Mouse (Mus musculus): ENCODE measurements around the gene Olfr1377. TPM values are rescaled to one million over a fixed set of nuclear protein-coding genes. Genes with fewer than 3 reads are reported as not detected.

Olfr1377 gene
- polyA plus RNA-seq, 1 experiment from 2014 or later, result not detected

GRCm38 (mm10) chr11:50952290-50952689 is 29.5 kb upstream of the Olfr1377 start:
- no peak for ATAC-seq
- Histone ChIP-seq H3K27me3 (replicated peaks; ENCODE audit: control insufficient read depth, insufficient read depth, low read length) (no peaks in the 10 kb centered on the region), H3K9me3 (ENCODE audit: control insufficient read depth) (no peaks in the 10 kb centered on the region), H3K4me2 (replicated peaks; ENCODE audit: low read depth) (no peak overlapping the region), H3K36me3 (ENCODE audit: control insufficient read depth, insufficient read depth) (no peaks in the 10 kb centered on the region), H3K4me3 (ENCODE audit: low read depth, low read length) (no peak overlapping the region), H3K9ac (ENCODE audit: low read depth, low read length) (no peak overlapping the region), H3K27ac (ENCODE audit: low read depth, low read length) (no peak overlapping the region), H3K4me1 (replicated peaks; ENCODE audit: control insufficient read depth, insufficient read depth, low read length) (no peaks in the 10 kb centered on the region)
- TF ChIP-seq CTCF (IDR thresholded peaks at IDR 0.05; ENCODE audit: low read depth), result no peak
- WGBS, result 59% methylated on average over 14 of the region's 14 CpGs

DNA sequence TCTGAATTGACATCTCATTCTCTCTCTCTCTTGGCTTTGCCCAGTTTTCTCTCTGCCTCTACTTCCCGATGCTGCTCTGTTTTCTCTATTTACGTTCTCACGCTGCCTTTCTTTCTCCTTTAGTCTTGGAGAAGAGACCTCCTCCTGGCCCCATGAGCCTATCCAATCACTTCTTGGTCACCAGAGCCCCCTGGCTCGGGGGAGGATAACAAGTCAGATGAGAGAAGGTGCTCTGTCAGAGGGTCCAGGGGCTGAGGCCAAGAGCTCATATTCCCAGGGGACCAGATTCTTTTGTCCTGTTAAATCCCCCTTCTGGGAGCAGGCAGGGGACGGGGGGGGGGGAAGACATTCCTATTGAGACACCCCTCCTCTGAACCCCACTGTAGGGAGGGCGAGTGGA is 28.1 kb upstream of the Olfr1377 start, which contains the start of gene Prop1:
Gene Prop1 (minus strand): TSS at position 101 of the 400 bp plus-strand sequence.
- 76% methylated on average over 6 of the region's 6 CpGs for WGBS
- no peak within 1 kb of the TSS for H3K9ac ChIP-seq (ENCODE audit: low read depth, low read length)
- H3K27ac ChIP-seq (ENCODE audit: low read depth, low read length), result no peak within 1 kb of the TSS
- ATAC-seq, result no peak
- TF ChIP-seq CTCF (IDR thresholded peaks at IDR 0.05; ENCODE audit: low read depth), result no peak
- H3K4me3 ChIP-seq (ENCODE audit: low read depth, low read length), result no peak within 1 kb of the TSS
- no peak within 1 kb of the TSS for H3K4me2 ChIP-seq (replicated peaks; ENCODE audit: low read depth)
- no peaks in the 10 kb centered on the region for H3K4me1 ChIP-seq (replicated peaks; ENCODE audit: control insufficient read depth, insufficient read depth, low read length)
- H3K27me3 ChIP-seq (replicated peaks; ENCODE audit: control insufficient read depth, insufficient read depth, low read length), result no peaks in the 10 kb centered on the region
- no peaks in the 10 kb centered on the region for H3K36me3 ChIP-seq (ENCODE audit: control insufficient read depth, insufficient read depth)
- H3K9me3 ChIP-seq (ENCODE audit: control insufficient read depth), result no peaks in the 10 kb centered on the region

- Histone ChIP-seq H3K27me3 (replicated peaks; ENCODE audit: control insufficient read depth, insufficient read depth, low read length) (no peaks in the 10 kb centered on the region), H3K27ac (ENCODE audit: low read depth, low read length) (no peak overlapping the region), H3K9ac (ENCODE audit: low read depth, low read length) (no peak overlapping the region), H3K36me3 (ENCODE audit: control insufficient read depth, insufficient read depth) (no peaks in the 10 kb centered on the region), H3K9me3 (ENCODE audit: control insufficient read depth) (no peaks in the 10 kb centered on the region), H3K4me2 (replicated peaks; ENCODE audit: low read depth) (no peak overlapping the region), H3K4me3 (ENCODE audit: low read depth, low read length) (no peak overlapping the region), H3K4me1 (replicated peaks; ENCODE audit: control insufficient read depth, insufficient read depth, low read length) (no peaks in the 10 kb centered on the region)
- no peak for TF ChIP-seq CTCF (IDR thresholded peaks at IDR 0.05; ENCODE audit: low read depth)
- 81% methylated on average over 2 of the region's 2 CpGs for WGBS
- ATAC-seq, result no peak
These were observed 16.9 kb upstream of the Olfr1377 start for GRCm38 (mm10) chr11:50964886-50965285.

- H3K9me3 ChIP-seq (ENCODE audit: control insufficient read depth), result no peaks in the 10 kb centered on the region
- no peak within 1 kb of the TSS for H3K9ac ChIP-seq (ENCODE audit: low read depth, low read length)
- H3K36me3 ChIP-seq (ENCODE audit: control insufficient read depth, insufficient read depth), result no peaks in the 10 kb centered on the region
- no peak for ATAC-seq
- H3K4me1 ChIP-seq (replicated peaks; ENCODE audit: control insufficient read depth, insufficient read depth, low read length), result no peaks in the 10 kb centered on the region
- TF ChIP-seq CTCF (IDR thresholded peaks at IDR 0.05; ENCODE audit: low read depth), result no peak
- WGBS, result 84% methylated on average over 11 of the region's 11 CpGs
- no peak within 1 kb of the TSS for H3K27ac ChIP-seq (ENCODE audit: low read depth, low read length)
- no peak within 1 kb of the TSS for H3K4me2 ChIP-seq (replicated peaks; ENCODE audit: low read depth)
- H3K4me3 ChIP-seq (ENCODE audit: low read depth, low read length), result no peak within 1 kb of the TSS
- no peaks in the 10 kb centered on the region for H3K27me3 ChIP-seq (replicated peaks; ENCODE audit: control insufficient read depth, insufficient read depth, low read length)
These were observed 15.5 kb upstream of the Olfr1377 start, which contains the start of gene Olfr1378 for GRCm38 (mm10) chr11:50966230-50966629. Gene Olfr1378, plus strand, starts transcription at chr11:50966530.

DNA sequence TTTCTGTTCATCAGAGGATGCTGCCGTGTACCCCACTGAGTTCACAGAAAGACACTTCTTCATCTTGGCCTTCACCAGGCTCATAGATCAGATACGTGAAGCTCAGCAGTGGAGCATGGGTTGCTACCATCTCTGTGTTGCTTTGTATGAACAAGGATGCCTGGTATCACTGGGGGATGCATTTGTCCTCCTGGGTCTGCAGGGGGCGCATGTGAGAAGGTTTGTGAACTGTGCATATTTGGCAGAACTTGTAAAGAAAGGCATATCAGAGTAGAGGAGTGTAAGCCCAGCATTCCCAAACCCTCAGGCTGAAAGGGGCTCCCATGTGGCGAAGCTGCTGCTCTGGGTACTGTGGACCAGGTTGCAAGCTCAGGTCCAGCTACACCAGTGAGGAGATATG is 4.6 kb upstream of the Olfr1377 start:
- no peak overlapping the region for H3K4me2 ChIP-seq (replicated peaks; ENCODE audit: low read depth)
- TF ChIP-seq CTCF (IDR thresholded peaks at IDR 0.05; ENCODE audit: low read depth), result peak; percentile 23; the same call in 1 of the 2 replicates
- WGBS, result 65% methylated on average over 4 of the region's 4 CpGs
- H3K9ac ChIP-seq (ENCODE audit: low read depth, low read length), result no peak overlapping the region
- H3K4me1 ChIP-seq (replicated peaks; ENCODE audit: control insufficient read depth, insufficient read depth, low read length), result no peaks in the 10 kb centered on the region
- no peaks in the 10 kb centered on the region for H3K9me3 ChIP-seq (ENCODE audit: control insufficient read depth)
- H3K4me3 ChIP-seq (ENCODE audit: low read depth, low read length), result no peak overlapping the region
- no peaks in the 10 kb centered on the region for H3K36me3 ChIP-seq (ENCODE audit: control insufficient read depth, insufficient read depth)
- no peak overlapping the region for H3K27ac ChIP-seq (ENCODE audit: low read depth, low read length)
- no peaks in the 10 kb centered on the region for H3K27me3 ChIP-seq (replicated peaks; ENCODE audit: control insufficient read depth, insufficient read depth, low read length)
- ATAC-seq, result no peak

- Histone ChIP-seq H3K9me3 (ENCODE audit: control insufficient read depth) (no peaks in the 10 kb centered on the region), H3K4me1 (replicated peaks; ENCODE audit: control insufficient read depth, insufficient read depth, low read length) (no peaks in the 10 kb centered on the region), H3K36me3 (ENCODE audit: control insufficient read depth, insufficient read depth) (no peaks in the 10 kb centered on the region), H3K9ac (ENCODE audit: low read depth, low read length) (no peak within 1 kb of the TSS), H3K27ac (ENCODE audit: low read depth, low read length) (no peak within 1 kb of the TSS), H3K4me3 (ENCODE audit: low read depth, low read length) (no peak within 1 kb of the TSS), H3K27me3 (replicated peaks; ENCODE audit: control insufficient read depth, insufficient read depth, low read length) (no peaks in the 10 kb centered on the region), H3K4me2 (replicated peaks; ENCODE audit: low read depth) (no peak within 1 kb of the TSS)
- ATAC-seq, result no peak
- no peak for TF ChIP-seq CTCF (IDR thresholded peaks at IDR 0.05; ENCODE audit: low read depth)
- WGBS, result 61% methylated on average over 5 of the region's 5 CpGs
These were observed 21.5 kb downstream of the Olfr1377 start, which contains the start of gene Olfr51 for GRCm38 (mm10) chr11:51003296-51003695. Gene Olfr51, plus strand, starts transcription at chr11:51003596.

- Histone ChIP-seq H3K9ac (ENCODE audit: low read depth, low read length) (no peak overlapping the region), H3K27me3 (replicated peaks; ENCODE audit: control insufficient read depth, insufficient read depth, low read length) (no peaks in the 10 kb centered on the region), H3K4me2 (replicated peaks; ENCODE audit: low read depth) (no peak overlapping the region), H3K4me1 (replicated peaks; ENCODE audit: control insufficient read depth, insufficient read depth, low read length) (no peaks in the 10 kb centered on the region), H3K9me3 (ENCODE audit: control insufficient read depth) (no peaks in the 10 kb centered on the region), H3K4me3 (ENCODE audit: low read depth, low read length) (no peak overlapping the region), H3K36me3 (ENCODE audit: control insufficient read depth, insufficient read depth) (no peaks in the 10 kb centered on the region), H3K27ac (ENCODE audit: low read depth, low read length) (no peak overlapping the region)
- 67% methylated on average over 5 of the region's 5 CpGs for WGBS
- no peak for TF ChIP-seq CTCF (IDR thresholded peaks at IDR 0.05; ENCODE audit: low read depth)
- ATAC-seq, result no peak
These were observed 30.1 kb downstream of the Olfr1377 start for GRCm38 (mm10) chr11:51011821-51012220.

Measured in intestine, postnatal 0 days (tissue).